Mouse (Mus musculus) ES-CJ7 (cell line): ENCODE measurements around the gene Cyyr1.
"Not testable (repeated sequence)": the region's sequence is repeated elsewhere in the genome, so short reads cannot be mapped to it uniquely, and the experiment has no call there.

Experiments
- DNase-seq: peaks from one replicate; pipeline ENCODE4 v3.0.0; 2011; ENCODE audit warnings: low read depth, low spot score

Gene Cyyr1

GRCm38 (mm10) chr16:85553297-85553696 is at the start of gene Cyyr1:
Gene Cyyr1 (minus strand): TSS chr16:85553397.
- not testable (repeated sequence) for DNase-seq

GRCm38 (mm10) chr16:85588844-85589243 is 35.6 kb upstream of the Cyyr1 start:
- DNase-seq: no peak

- no peak for DNase-seq
These were observed 34.5 kb upstream of the Cyyr1 start for GRCm38 (mm10) chr16:85587573-85588226.

- no peak for DNase-seq
These were observed 13.3 kb upstream of the Cyyr1 start for GRCm38 (mm10) chr16:85566474-85566873.

- DNase-seq: peak; percentile 5
These were observed 641 bp upstream of the Cyyr1 start for GRCm38 (mm10) chr16:85553838-85554237.

GRCm38 (mm10) chr16:85551976-85552375 is 1.2 kb downstream of the Cyyr1 start:
- not testable (repeated sequence) for DNase-seq

GRCm38 (mm10) chr16:85549971-85550567 is 3.1 kb downstream of the Cyyr1 start:
- peak; percentile 24 for DNase-seq

GRCm38 (mm10) chr16:85546519-85546918 is 6.7 kb downstream of the Cyyr1 start:
- no peak for DNase-seq

- DNase-seq: no peak
These were observed 11.4 kb downstream of the Cyyr1 start for GRCm38 (mm10) chr16:85541676-85542273.

DNA sequence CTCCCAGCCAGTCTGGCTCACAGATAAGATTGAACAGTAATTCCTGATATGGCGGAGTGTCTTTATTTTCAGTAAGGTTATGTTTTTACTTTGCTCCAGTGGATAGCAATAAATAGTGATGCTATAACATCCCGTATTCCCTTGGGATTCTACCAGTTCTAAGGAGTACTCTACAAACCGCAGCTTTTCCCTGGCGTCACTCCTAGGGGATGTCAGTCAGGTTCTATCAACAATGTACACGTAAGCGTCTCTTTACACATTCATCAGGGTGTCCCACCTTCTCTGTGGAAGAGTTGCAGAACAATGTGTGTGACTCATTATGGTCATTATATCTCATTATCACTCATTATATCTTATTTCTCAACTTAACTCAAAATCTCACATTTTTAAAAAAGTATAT is 12.2 kb downstream of the Cyyr1 start:
- no peak for DNase-seq

DNA sequence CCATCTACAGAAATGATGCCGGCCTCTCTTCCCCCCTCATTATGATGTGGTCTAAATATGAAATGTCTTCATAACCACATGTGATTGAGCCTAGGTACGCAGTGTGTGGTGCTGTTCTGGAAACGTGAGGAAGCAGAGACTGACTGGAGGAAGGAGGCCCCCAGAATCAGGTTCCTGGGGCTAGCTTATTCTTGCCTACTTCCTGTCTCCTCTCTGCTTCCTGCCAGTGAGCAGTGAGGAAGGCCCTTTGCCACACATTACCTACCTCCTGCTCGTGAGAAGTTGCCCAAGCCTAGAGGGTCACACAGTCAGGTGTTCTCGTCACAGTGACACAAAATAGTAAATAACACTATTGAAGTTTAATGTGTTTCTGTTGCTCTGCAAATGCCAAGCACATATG is 14.8 kb downstream of the Cyyr1 start:
- DNase-seq: no peak

- no peak for DNase-seq
These were observed 17.1 kb downstream of the Cyyr1 start for GRCm38 (mm10) chr16:85536075-85536474.

- peak; percentile 36 for DNase-seq
These were observed 25.2 kb downstream of the Cyyr1 start for GRCm38 (mm10) chr16:85527743-85528620.

DNA sequence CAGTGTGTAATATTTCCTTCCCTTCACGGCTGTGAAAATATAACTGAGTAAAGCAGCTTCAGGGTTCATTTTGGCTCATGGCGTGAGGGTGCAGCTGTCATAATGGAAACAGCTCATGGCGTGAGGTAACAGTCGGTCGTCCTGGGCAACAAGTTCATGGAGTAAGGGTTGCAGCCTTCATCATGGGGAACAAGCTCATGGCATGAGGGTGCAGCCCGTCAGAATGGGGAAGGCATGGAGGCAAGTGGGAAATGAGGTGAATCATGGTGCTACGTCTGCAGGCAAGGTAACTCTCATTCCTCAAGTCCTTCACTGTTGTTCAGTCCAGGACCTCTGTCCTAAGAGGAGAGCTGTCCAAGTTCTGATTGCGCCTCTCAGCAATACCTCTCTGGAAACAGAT is 28.6 kb downstream of the Cyyr1 start:
- DNase-seq: no peak

DNA sequence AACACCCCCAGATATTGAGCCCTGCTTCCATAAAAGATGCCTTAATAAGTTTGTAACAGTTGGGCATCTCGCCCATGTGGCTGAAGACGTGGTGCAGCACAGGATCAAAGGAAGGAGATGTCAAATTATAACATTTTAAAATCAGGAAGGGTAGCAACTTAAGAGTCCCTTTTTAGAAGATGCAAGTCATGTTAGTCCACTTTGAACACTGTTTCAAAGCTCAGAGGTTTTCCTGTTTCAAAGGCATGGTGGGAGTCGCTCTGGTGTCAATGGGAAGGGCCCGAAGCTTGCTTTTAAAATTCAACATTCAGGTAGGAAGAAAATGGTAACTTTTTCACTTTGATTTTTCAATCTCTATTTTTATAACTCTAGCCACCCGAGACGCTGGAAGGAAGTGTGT is 45.9 kb downstream of the Cyyr1 start:
- DNase-seq: no peak

DNA sequence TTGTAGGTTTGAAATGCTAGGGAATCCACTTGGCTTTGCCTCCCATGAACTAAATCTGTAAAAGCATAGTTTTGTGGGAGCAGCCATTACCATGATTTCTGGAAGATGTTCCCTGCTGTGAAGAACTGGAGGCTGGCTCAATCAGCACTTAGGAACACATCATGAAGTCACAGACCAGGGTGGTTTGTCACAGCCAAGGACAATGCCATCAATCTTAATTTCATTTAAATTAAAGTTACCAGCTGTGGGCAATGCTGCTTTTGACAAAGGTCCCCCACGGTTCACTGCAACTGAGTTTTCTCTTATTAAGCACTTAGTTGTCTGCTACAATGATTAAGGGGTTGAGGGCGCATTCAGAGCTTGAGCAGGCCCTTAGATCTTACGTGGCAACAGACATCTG is 48.1 kb downstream of the Cyyr1 start:
- no peak for DNase-seq

DNA sequence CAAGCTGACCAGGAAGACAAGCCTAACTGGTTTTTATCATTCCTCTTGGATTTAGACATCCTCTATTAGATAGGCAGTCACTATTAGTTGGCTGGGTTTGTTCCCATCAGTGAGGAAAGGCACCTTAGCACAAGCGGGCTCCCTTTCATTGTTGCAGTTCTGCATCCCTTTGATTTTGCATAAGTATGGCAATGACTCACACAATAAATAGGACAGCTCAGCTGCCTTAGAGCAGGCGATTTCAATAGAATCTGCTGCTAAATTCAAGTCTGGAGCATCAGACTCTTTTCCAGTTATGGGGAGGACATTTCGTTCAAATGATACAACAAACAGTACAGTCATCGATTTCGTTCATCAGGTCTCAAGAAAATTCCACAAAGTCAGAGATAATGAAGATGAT is 49.8 kb downstream of the Cyyr1 start:
- no peak for DNase-seq

- DNase-seq: no peak
These were observed 57.4 kb downstream of the Cyyr1 start for GRCm38 (mm10) chr16:85495837-85496236.

GRCm38 (mm10) chr16:85488105-85488607 is 65.0 kb downstream of the Cyyr1 start:
- DNase-seq: no peak

GRCm38 (mm10) chr16:85487266-85487665 is 65.9 kb downstream of the Cyyr1 start:
- DNase-seq: no peak

GRCm38 (mm10) chr16:85484557-85484956 is 68.6 kb downstream of the Cyyr1 start:
- no peak for DNase-seq

- no peak for DNase-seq
These were observed 78.6 kb downstream of the Cyyr1 start for GRCm38 (mm10) chr16:85474552-85475071.
